Mouse (Mus musculus) intestine, embryonic 16.5 days (tissue): ENCODE data around the gene Ddc. TPM values are rescaled to one million over a fixed set of nuclear protein-coding genes. Genes with fewer than 3 reads are reported as not detected.

Experiments used
- ATAC-seq: fragments of 200-750 bp; cut with Nextera tagmentation; 2 replicates; pipeline ENCODE4 v1.8.0; 2017; ENCODE audit warnings: moderate TSS enrichment, moderate library complexity
- H3K27ac ChIP-seq: fragments of 300-500 bp; sonication (generic); 2 replicates; pipeline ENCODE4 v1.5.1; 2014; ENCODE audit warnings: mild to moderate bottlenecking, low read length
- H3K27me3 ChIP-seq: fragments of 300-500 bp; sonication (generic); replicated peaks from 2 replicates; pipeline ENCODE4 v1.6.1; 2014; ENCODE audit warnings: low read length, control low read depth, mixed read lengths; ENCODE audit not compliant: control insufficient read depth, insufficient read depth
- H3K36me3 ChIP-seq: fragments of 300-500 bp; sonication (generic); 2 replicates; pipeline ENCODE4 v1.6.1; 2014; ENCODE audit warnings: low read length, control low read depth; ENCODE audit not compliant: control insufficient read depth, insufficient read depth
- H3K4me1 ChIP-seq: fragments of 300-500 bp; sonication (generic); 2 replicates; pipeline ENCODE4 v1.6.1; 2014; ENCODE audit warnings: low read length, control low read depth, mixed read lengths; ENCODE audit not compliant: control insufficient read depth, insufficient read depth
- H3K4me2 ChIP-seq: fragments of 300-500 bp; sonication (generic); 2 replicates; pipeline ENCODE4 v1.6.1; 2014; ENCODE audit warnings: low read depth, low read length, control low read depth
- H3K4me3 ChIP-seq: fragments of 300-500 bp; sonication (generic); 2 replicates; pipeline ENCODE4 v1.5.1; 2014; ENCODE audit warnings: mild to moderate bottlenecking, low read length
- H3K9ac ChIP-seq: fragments of 300-500 bp; sonication (generic); 2 replicates; pipeline ENCODE4 v1.6.1; 2014; ENCODE audit warnings: low read depth, low read length
- H3K9me3 ChIP-seq: fragments of 300-500 bp; sonication (generic); 2 replicates; pipeline ENCODE4 v1.6.1; 2016; ENCODE audit warnings: low read length, control low read depth; ENCODE audit not compliant: control insufficient read depth
- WGBS: fragments of 180-500 bp; shearing (Covaris S2); extraction: QIAGEN DNeasy Blood & Tissue Kit; methylation state at CpG from one replicate; pipeline ENCODE4 v1.1.7; 2014; 5-methylcytosine and 5-hydroxymethylcytosine counted together
- polyA plus RNA-seq: library from polyadenylated mRNA; unstranded; fragments of >200 nt; fragmentation: Nextera tagmentation; extraction: Ambion mirVana; gene quantifications from 2 replicates; pipeline ENCODE4 v1.2.1, GENCODE M21; 2015

Gene Ddc
- polyA plus RNA-seq, 1 experiment from 2014 or later: 44.0 TPM

- Histone ChIP-seq H3K27ac (no peak overlapping the region), H3K4me3 (no peak overlapping the region), H3K27me3 (no peaks in the 10 kb centered on the region), H3K9ac (no peak overlapping the region), H3K36me3 (no peaks in the 10 kb centered on the region), H3K4me1 (no peaks in the 10 kb centered on the region), H3K9me3 (no peaks in the 10 kb centered on the region), H3K4me2 (no peak overlapping the region)
- 81% methylated on average over 3 of the region's 3 CpGs for WGBS
- peak; percentile 71 for ATAC-seq
These were observed 25.4 kb upstream of the Ddc start for GRCm38 (mm10) chr11:11923345-11923744.

- H3K36me3 ChIP-seq: no peaks in the 10 kb centered on the region
- H3K27me3 ChIP-seq: no peaks in the 10 kb centered on the region
- H3K27ac ChIP-seq: no peak overlapping the region
- no peak overlapping the region for H3K4me3 ChIP-seq
- no peaks in the 10 kb centered on the region for H3K9me3 ChIP-seq
- no peak overlapping the region for H3K9ac ChIP-seq
- no peak overlapping the region for H3K4me2 ChIP-seq
- no peak for ATAC-seq
- 87% methylated on average over 2 of the region's 2 CpGs for WGBS
- H3K4me1 ChIP-seq: no peaks in the 10 kb centered on the region
These were observed 24.2 kb upstream of the Ddc start for GRCm38 (mm10) chr11:11922106-11922505.

DNA sequence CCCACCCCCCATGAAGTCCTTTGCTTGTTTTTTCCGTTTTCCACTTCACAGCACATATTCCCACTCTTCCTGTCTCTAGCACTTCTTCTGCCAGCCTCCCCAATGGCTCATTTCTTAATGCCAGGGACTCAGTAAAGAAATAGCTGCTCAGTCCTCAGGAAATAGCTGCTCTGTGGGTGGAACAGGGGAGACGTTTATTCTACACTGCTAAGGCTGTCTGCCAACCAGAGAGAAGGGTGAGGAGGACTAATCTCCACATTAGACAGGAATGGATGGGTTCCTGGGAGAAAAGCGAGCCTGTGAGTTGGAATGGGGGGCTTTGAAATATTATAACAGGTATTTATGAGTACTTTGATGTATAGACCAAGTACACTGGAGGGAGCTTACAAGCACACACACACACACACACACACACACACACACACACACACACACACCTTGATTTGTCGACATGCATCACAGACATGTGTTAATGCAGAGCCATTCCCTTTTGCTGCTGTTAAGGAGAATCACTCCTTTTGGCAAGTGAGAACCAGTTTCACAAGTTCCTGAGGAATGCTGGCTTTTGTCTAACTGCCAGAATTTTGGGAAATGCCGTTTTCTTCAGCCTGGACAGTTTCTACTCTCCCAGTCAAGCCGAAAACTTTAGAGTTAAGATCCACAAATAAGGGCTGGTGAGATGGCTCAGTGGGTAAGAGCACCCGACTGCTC, 9.9 kb upstream of the Ddc start:
- Histone ChIP-seq H3K9ac (no peak overlapping the region), H3K36me3 (no peaks in the 10 kb centered on the region), H3K4me1 (no peaks in the 10 kb centered on the region), H3K4me3 (no peak overlapping the region), H3K9me3 (no peaks in the 10 kb centered on the region), H3K27me3 (no peaks in the 10 kb centered on the region), H3K4me2 (no peak overlapping the region), H3K27ac (no peak overlapping the region)
- WGBS: 55% methylated on average over 7 of the region's 7 CpGs
- no peak for ATAC-seq

DNA sequence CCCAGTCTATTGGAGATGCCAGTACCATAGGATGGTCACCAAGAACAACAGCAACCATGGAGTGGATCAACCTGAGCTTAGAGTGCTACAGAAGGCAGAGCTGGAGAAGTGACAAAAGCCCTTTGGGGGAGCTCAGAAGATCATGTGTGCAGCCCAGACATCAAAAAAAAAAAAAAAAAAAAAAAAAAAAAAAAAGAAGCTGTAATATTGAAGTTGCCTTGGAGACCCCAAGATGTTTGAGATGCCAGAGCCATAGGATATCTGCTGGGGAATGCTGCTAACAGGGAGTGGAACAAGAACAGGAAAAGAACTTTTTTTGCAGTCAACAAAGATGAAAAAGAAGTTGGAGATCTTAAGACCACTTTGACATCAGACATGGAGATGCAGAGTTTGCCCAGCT, 7.6 kb upstream of the Ddc start:
- Histone ChIP-seq H3K9ac (no peak overlapping the region), H3K27me3 (no peaks in the 10 kb centered on the region), H3K4me2 (no peak overlapping the region), H3K9me3 (no peaks in the 10 kb centered on the region), H3K36me3 (no peaks in the 10 kb centered on the region), H3K4me3 (no peak overlapping the region), H3K27ac (no peak overlapping the region), H3K4me1 (0 out of 2 replicates have a peak, but pooled peaks cover 3% of the 10 kb centered on the region)
- ATAC-seq: no peak

GRCm38 (mm10) chr11:11904995-11905394, 7.1 kb upstream of the Ddc start:
- no peak overlapping the region for H3K4me3 ChIP-seq
- no peak overlapping the region for H3K27ac ChIP-seq
- 0 out of 2 replicates have a peak, but pooled peaks cover 3% of the 10 kb centered on the region for H3K4me1 ChIP-seq
- H3K9ac ChIP-seq: no peak overlapping the region
- no peaks in the 10 kb centered on the region for H3K27me3 ChIP-seq
- no peaks in the 10 kb centered on the region for H3K9me3 ChIP-seq
- no peak for ATAC-seq
- H3K4me2 ChIP-seq: no peak overlapping the region
- WGBS: 66% methylated on average over 5 of the region's 5 CpGs
- H3K36me3 ChIP-seq: no peaks in the 10 kb centered on the region

DNA sequence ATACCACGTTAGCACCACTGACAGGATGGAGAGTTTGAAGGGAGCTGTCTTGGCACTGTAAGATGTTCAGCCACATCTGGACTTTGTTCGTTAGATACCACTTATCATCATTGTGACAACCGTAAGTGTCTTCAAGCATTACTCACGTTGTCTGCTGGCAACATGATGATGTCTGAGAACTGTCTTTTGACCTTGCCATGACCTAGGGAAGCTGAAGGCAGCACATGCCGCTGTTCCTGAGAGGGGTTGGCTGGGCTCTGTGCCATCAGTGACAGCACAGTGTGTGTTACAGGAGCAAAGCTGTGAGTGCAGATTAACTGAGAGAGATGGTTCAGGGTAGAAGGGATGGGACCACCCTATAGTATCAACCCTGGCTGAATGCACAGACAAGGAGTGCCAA, 3.6 kb upstream of the Ddc start:
- no peak overlapping the region for H3K4me3 ChIP-seq
- no peak for ATAC-seq
- no peak overlapping the region for H3K9ac ChIP-seq
- peak overlapping the region; percentile 64 for H3K27ac ChIP-seq
- 41% methylated on average over 5 of the region's 5 CpGs for WGBS
- no peaks in the 10 kb centered on the region for H3K27me3 ChIP-seq
- no peaks in the 10 kb centered on the region for H3K36me3 ChIP-seq
- H3K4me2 ChIP-seq: no peak overlapping the region
- peaks cover 11% of the 10 kb centered on the region for H3K4me1 ChIP-seq
- H3K9me3 ChIP-seq: no peaks in the 10 kb centered on the region

DNA sequence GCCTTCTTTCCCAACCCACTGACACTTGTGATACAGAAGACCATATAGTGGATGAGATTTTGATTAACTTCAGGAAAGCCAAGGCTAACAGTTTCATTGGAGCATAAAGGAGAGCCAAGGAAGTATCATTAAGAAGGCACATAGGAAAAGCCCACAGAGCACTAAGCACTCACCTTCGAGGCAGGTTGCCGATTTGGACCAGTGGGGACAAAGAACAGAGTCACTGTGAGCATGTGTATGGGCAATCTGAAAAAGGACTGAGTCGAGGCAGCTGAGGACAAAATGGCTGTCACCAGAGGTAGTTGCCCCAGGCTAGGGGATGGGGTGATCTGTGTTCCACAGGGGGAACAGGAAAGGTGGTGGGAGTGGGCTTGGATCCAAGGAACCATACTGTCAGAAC, 552 bp upstream of the Ddc start:
- Histone ChIP-seq H3K4me3 (no peak overlapping the region), H3K27me3 (no peaks in the 10 kb centered on the region), H3K36me3 (no peaks in the 10 kb centered on the region), H3K4me2 (peak overlapping the region; percentile 42), H3K4me1 (peaks cover 13% of the 10 kb centered on the region), H3K9ac (no peak overlapping the region), H3K27ac (peak overlapping the region; percentile 80), H3K9me3 (no peaks in the 10 kb centered on the region)
- 86% methylated on average over 3 of the region's 3 CpGs for WGBS
- ATAC-seq: peak; percentile 11; the same call in 1 of the 2 replicates

- no peaks in the 10 kb centered on the region for H3K36me3 ChIP-seq
- 79% methylated on average over 2 of the region's 2 CpGs for WGBS
These were observed 2.5 kb downstream of the Ddc start for GRCm38 (mm10) chr11:11895479-11895878.

GRCm38 (mm10) chr11:11893769-11894168, 4.2 kb downstream of the Ddc start:
- H3K27ac ChIP-seq: 0 out of 2 replicates have a peak overlapping the region, but pooled peaks have one; percentile 30
- WGBS: 62% methylated on average over 1 of the region's 1 CpGs
- no peak for ATAC-seq
- peaks cover 23% of the 10 kb centered on the region for H3K4me1 ChIP-seq
- no peak overlapping the region for H3K4me2 ChIP-seq
- H3K9me3 ChIP-seq: no peaks in the 10 kb centered on the region
- H3K27me3 ChIP-seq: no peaks in the 10 kb centered on the region
- no peaks in the 10 kb centered on the region for H3K36me3 ChIP-seq
- H3K4me3 ChIP-seq: no peak overlapping the region
- H3K9ac ChIP-seq: no peak overlapping the region

More at GRCm38 (mm10) chr11:11895479-11895878, 2.5 kb downstream of the Ddc start:
- Histone ChIP-seq H3K4me1 (peaks cover 20% of the 10 kb centered on the region), H3K4me2 (no peak overlapping the region), H3K27me3 (no peaks in the 10 kb centered on the region), H3K9ac (no peak overlapping the region), H3K27ac (no peak overlapping the region), H3K9me3 (no peaks in the 10 kb centered on the region), H3K4me3 (no peak overlapping the region)
- no peak for ATAC-seq
